Mouse (Mus musculus): ENCODE results near the gene Anks1b. TPM values are rescaled to one million over a fixed set of nuclear protein-coding genes. Genes with fewer than 3 reads are reported as not detected.

Gene Anks1b
- total RNA-seq, 2 experiments from 2014 or later = 0.10 to 0.14 TPM

- no peak for DNase-seq
Measured at GRCm38 (mm10) chr10:90685367-90685766, 812.1 kb downstream of the Anks1b start.

GRCm38 (mm10) chr10:90688153-90688552 is 814.8 kb downstream of the Anks1b start:
- no peak for DNase-seq

- DNase-seq = no peak
Measured at GRCm38 (mm10) chr10:90688696-90689252, 815.5 kb downstream of the Anks1b start.

- DNase-seq = peak; percentile 78
Measured at GRCm38 (mm10) chr10:90689854-90690513, 816.7 kb downstream of the Anks1b start.

- no peak for DNase-seq
Measured at GRCm38 (mm10) chr10:90696687-90697086, 823.4 kb downstream of the Anks1b start.

- no peak for DNase-seq
Measured at GRCm38 (mm10) chr10:90697413-90697812, 824.1 kb downstream of the Anks1b start.

- no peak for DNase-seq
Measured at GRCm38 (mm10) chr10:90699211-90699610, 825.9 kb downstream of the Anks1b start.

- no peak for DNase-seq
Measured at GRCm38 (mm10) chr10:90704602-90705001, 831.3 kb downstream of the Anks1b start.

- DNase-seq = no peak
Measured at GRCm38 (mm10) chr10:90708822-90709601, 835.7 kb downstream of the Anks1b start.

GRCm38 (mm10) chr10:90709602-90709931 is 836.3 kb downstream of the Anks1b start:
- no peak for DNase-seq

- no peak for DNase-seq
Measured at GRCm38 (mm10) chr10:90717961-90718360, 844.7 kb downstream of the Anks1b start.

- no peak for DNase-seq
Measured at GRCm38 (mm10) chr10:90718684-90719083, 845.4 kb downstream of the Anks1b start.

- DNase-seq = no peak
Measured at GRCm38 (mm10) chr10:90719996-90720395, 846.7 kb downstream of the Anks1b start.

GRCm38 (mm10) chr10:90723071-90723494 is 849.8 kb downstream of the Anks1b start:
- no peak for DNase-seq

- no peak for DNase-seq
Measured at GRCm38 (mm10) chr10:90723941-90724341, 850.6 kb downstream of the Anks1b start.

- DNase-seq = no peak
Measured at GRCm38 (mm10) chr10:90724931-90725330, 851.6 kb downstream of the Anks1b start.

- DNase-seq = peak; percentile 71
Measured at GRCm38 (mm10) chr10:90728401-90729358, 855.4 kb downstream of the Anks1b start.

- DNase-seq = no peak
Measured at GRCm38 (mm10) chr10:90729527-90729926, 856.2 kb downstream of the Anks1b start.

GRCm38 (mm10) chr10:90732823-90733222 is 859.5 kb downstream of the Anks1b start:
- no peak for DNase-seq

- peak; percentile 46 for DNase-seq
Measured at GRCm38 (mm10) chr10:90733632-90734031, 860.3 kb downstream of the Anks1b start.

GRCm38 (mm10) chr10:90738475-90738874 is 865.2 kb downstream of the Anks1b start:
- no peak for DNase-seq

- DNase-seq = no peak
Measured at GRCm38 (mm10) chr10:90740956-90741355, 867.6 kb downstream of the Anks1b start.
